Mouse (Mus musculus) midbrain, embryonic 13.5 days (tissue): ENCODE data around the gene Ugt8a. TPM values are rescaled to one million over a fixed set of nuclear protein-coding genes. Genes with fewer than 3 reads are reported as not detected.

Source experiments
- ATAC-seq: fragments of 200-750 bp; cut with Nextera tagmentation; 2 replicates; pipeline ENCODE4 v1.8.0; 2017; ENCODE audit warnings: mild to moderate bottlenecking, moderate TSS enrichment, moderate library complexity
- H3K27ac ChIP-seq: fragments of 300-500 bp; sonication (generic); 2 replicates; pipeline ENCODE4 v1.5.1; 2015; ENCODE audit warnings: inconsistent platforms, mild to moderate bottlenecking, moderate library complexity
- H3K27me3 ChIP-seq: fragments of 300-500 bp; sonication (generic); 2 replicates; pipeline ENCODE4 v1.6.1; 2015; ENCODE audit warnings: mild to moderate bottlenecking, inconsistent platforms
- H3K36me3 ChIP-seq: fragments of 300-500 bp; sonication (generic); 2 replicates; pipeline ENCODE4 v1.6.1; 2015; ENCODE audit warnings: mild to moderate bottlenecking, inconsistent platforms
- H3K4me1 ChIP-seq: fragments of 300-500 bp; sonication (generic); replicated peaks from 2 replicates; pipeline ENCODE4 v1.6.1; 2015; ENCODE audit warnings: inconsistent platforms
- H3K4me2 ChIP-seq: fragments of 300-500 bp; sonication (generic); replicated peaks from 2 replicates; pipeline ENCODE4 v1.6.1; 2015; ENCODE audit warnings: moderate library complexity, mild to moderate bottlenecking, inconsistent platforms
- H3K4me3 ChIP-seq: fragments of 300-500 bp; sonication (generic); replicated peaks from 2 replicates; pipeline ENCODE4 v1.5.1; 2015; ENCODE audit warnings: mild to moderate bottlenecking, inconsistent platforms
- H3K9ac ChIP-seq: fragments of 300-500 bp; sonication (generic); replicated peaks from 2 replicates; pipeline ENCODE4 v1.6.1; 2015; ENCODE audit warnings: mild to moderate bottlenecking, inconsistent platforms
- H3K9me3 ChIP-seq: fragments of 300-500 bp; sonication (generic); 2 replicates; pipeline ENCODE4 v1.6.1; 2016; ENCODE audit warnings: mild to moderate bottlenecking, inconsistent platforms
- WGBS: fragments of 180-500 bp; shearing (Covaris S2); methylation state at CpG from one replicate; pipeline ENCODE4 v1.1.7; 2015; 5-methylcytosine and 5-hydroxymethylcytosine counted together
- polyA plus RNA-seq: library from polyadenylated mRNA; unstranded; fragments of >200 nt; fragmentation: Nextera tagmentation; extraction: Ambion mirVana; gene quantifications from 2 replicates; pipeline ENCODE4 v1.2.1, GENCODE M21; 2015

The Ugt8a gene
- polyA plus RNA-seq, 1 experiment from 2014 or later: 2.9 TPM

DNA sequence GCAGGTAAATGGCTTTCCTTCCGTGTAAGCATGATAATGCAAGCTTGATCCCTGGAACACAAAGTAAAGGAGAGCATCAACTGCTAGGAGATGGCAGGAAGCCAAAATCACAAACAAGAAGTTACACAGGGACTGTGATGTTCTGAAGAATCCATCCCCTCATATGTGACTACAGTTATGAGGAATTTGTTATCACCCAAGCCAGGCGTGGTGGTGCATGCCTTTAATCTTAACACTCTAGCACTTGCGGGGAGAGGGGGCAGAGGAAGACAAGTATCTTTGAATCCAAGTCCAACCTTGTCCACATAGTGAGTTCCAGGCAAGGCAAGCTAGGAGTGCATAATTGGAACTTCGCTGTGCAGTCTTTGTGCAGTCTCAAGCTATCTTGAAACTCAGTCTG lies 110.4 kb downstream of the Ugt8a start:
- no peaks in the 10 kb centered on the region for H3K36me3 ChIP-seq
- H3K27ac ChIP-seq: no peak overlapping the region
- H3K4me2 ChIP-seq: no peak overlapping the region
- H3K9me3 ChIP-seq: no peaks in the 10 kb centered on the region
- no peaks in the 10 kb centered on the region for H3K4me1 ChIP-seq
- no peaks in the 10 kb centered on the region for H3K27me3 ChIP-seq
- 78% methylated on average over 4 of the region's 4 CpGs for WGBS
- ATAC-seq: no peak
- no peak overlapping the region for H3K9ac ChIP-seq
- no peak overlapping the region for H3K4me3 ChIP-seq

DNA sequence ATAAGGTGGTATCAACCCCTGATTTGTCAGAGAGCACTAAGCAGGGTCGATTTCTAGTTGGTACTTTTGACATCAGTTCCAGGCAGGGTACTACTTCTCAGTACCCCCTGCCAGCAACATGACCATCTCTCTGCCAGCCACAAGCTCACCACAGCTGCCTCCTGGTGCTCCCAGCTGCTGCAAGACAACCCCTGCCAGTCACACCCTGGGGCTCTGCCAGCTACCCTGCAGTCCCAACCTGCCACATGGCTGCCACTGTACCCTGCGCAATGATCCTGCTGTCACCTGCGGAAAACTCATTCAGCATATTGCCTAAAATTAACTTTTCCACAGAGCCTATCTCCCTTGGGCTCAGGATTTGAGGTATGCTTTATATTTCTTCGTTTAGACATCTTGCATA lies 111.2 kb downstream of the Ugt8a start:
- no peak overlapping the region for H3K4me2 ChIP-seq
- ATAC-seq: no peak
- no peaks in the 10 kb centered on the region for H3K4me1 ChIP-seq
- no peaks in the 10 kb centered on the region for H3K9me3 ChIP-seq
- H3K9ac ChIP-seq: no peak overlapping the region
- H3K27ac ChIP-seq: no peak overlapping the region
- H3K27me3 ChIP-seq: no peaks in the 10 kb centered on the region
- no peaks in the 10 kb centered on the region for H3K36me3 ChIP-seq
- H3K4me3 ChIP-seq: no peak overlapping the region
- 84% methylated on average over 4 of the region's 4 CpGs for WGBS

DNA sequence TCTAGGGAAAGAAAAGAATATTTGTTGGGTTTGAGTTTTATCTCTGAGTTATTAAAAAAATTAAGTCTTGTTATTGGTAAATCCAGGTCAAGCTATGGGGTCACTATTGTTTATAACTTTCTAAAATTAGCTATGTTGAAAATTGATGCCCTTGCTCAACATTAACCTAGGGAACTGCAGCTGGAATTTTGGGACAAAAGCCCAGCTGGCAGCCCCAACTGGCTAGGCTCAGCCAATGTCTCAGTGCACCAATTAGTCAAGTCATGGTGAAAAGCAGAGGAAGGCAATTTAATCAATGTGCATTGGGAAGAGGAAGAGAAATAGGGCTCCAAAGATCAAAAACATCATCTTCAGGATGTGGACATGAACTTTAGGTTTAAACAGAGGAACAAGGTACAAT lies 118.7 kb downstream of the Ugt8a start:
- no peaks in the 10 kb centered on the region for H3K9me3 ChIP-seq

More for the DNA sequence above, 118.7 kb downstream of the Ugt8a start:
- Histone ChIP-seq H3K9ac (no peak overlapping the region), H3K36me3 (no peaks in the 10 kb centered on the region), H3K27me3 (no peaks in the 10 kb centered on the region), H3K4me1 (no peaks in the 10 kb centered on the region), H3K27ac (no peak overlapping the region), H3K4me3 (no peak overlapping the region), H3K4me2 (no peak overlapping the region)
- no peak for ATAC-seq
